Mouse (Mus musculus): ENCODE measurements at regions not wholly inside any gene's neighbourhood (a gene's known extent, or its start where the extent isn't known, plus 50 kb on each side); places are given as distances from the start of the nearest gene placed in this dataset.

DNA sequence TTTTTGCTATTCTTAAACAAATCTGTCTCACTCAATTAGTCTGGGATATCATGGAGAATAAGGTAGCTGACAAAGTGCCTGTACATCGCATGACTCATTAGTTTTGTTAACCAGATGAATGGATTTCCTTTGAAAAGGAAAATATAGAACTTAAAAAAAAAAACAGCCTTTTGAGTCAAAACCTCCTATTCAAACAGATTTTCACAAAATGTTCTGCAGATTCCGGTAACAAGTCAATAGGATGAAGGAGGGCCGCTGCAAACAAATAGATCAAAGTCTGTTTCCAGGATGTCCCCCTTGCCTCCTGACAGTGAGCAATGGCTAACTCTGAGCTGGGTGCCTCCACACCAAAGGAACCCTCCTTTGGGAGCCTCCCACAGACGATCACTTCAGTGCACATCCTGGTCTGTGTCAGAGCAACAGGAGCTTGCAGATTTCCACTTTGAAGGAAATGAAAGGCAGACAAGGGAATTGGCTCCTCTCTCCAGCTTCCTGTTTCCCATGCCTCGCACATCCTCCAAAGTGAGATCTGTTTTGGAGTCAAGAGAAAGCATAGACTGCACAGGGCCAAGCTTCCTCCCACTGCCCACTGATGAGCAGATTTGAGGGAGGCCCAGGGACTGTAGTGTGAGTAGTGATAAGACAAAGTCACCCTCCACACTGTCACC lies 243.8 kb upstream of the Gadl1 start:
- DNase-seq (ENCODE audit: low spot score): no peak

- no peak for DNase-seq (ENCODE audit: low spot score)
Measured at GRCm38 (mm10) chr9:115666530-115666929, 242.7 kb upstream of the Gadl1 start.

DNA sequence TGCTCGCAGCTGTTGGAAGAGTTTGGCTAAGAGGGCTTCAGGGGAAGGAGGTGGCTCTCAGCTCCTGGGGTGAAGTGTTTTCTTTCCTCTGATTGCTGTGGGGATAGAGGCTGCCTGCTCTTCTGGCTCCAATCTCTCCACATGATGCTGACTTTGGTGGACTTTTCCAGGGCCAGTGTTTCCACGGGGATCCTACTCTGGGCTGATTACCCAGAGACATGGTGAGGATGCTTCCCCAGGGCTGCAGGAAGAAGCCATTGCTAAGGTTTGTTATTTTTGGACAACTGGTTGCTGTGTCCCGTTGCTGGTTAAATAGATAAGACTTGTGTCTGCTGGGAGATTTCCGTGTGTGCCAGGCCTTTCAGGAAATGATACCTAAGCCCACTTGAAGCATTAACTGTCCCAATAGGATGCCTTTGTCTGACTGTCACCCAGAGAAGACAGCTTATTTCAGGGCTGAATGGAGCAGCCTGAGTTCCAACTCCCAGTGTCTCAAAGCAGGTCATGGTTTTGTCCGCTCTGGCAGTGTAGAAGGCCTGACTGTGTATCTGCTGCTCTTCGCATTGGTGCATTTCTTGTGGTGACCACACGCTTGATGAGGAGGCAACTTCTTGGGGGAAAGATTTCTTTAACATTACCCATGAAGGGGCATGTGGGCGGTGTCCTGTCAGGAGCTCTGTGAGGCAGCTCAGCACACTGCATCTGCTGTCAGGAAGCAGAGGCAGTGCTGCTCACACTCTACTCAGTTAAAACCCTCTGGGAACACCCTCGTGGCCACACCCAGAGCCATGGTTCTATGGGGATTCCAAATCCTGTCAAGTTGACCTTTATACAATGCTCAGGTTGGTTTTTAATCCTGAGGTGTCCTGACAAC lies 228.3 kb upstream of the Gadl1 start:
- no peak for DNase-seq (ENCODE audit: low spot score)

DNA sequence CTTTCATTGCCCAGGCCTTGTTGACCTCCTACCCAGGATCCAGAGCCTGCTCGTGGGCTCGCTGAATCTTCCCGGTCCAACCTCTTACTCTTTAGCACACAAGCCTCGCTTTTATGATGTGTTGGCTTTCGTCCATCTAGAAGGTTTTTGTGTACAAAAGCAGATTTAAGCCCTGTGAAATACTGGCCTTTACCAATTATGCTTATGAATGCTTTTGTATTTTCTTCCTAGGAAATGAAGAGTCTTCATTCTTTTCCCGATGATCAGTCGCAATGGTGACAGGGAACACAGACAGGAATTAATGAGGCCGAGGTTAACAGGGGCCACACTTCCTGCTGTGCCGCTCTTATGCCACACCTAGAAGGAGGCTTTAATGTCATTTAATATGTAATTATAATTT lies 227.4 kb upstream of the Gadl1 start:
- DNase-seq (ENCODE audit: low spot score): no peak

- DNase-seq (ENCODE audit: low spot score): no peak
Measured at GRCm38 (mm10) chr9:115683951-115684350, 225.3 kb upstream of the Gadl1 start.

- no peak for DNase-seq (ENCODE audit: low spot score)
Measured at GRCm38 (mm10) chr9:115686605-115687004, 222.7 kb upstream of the Gadl1 start.

DNA sequence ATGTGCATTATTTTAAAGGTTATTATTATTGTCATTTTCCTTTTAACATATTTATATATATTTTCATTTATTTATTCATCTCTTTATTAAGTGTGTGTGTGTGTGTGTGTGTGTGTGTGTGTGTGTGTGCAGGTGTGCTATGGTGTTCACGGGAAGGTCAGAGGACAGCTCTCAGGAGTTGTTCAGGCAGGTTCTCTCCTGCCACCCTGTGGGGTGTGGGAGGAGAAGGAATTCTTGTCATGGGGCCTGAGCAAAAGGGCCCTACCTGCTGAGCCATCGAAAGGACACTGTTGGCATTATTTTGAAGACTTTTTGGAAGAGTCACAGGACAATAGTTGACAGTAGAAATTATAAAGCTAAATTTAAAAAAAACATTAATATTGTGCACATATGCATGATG lies 216.4 kb upstream of the Gadl1 start:
- no peak for DNase-seq (ENCODE audit: low spot score)

GRCm38 (mm10) chr9:115703791-115704190 lies 205.5 kb upstream of the Gadl1 start:
- DNase-seq (ENCODE audit: low spot score): peak; percentile 87

DNA sequence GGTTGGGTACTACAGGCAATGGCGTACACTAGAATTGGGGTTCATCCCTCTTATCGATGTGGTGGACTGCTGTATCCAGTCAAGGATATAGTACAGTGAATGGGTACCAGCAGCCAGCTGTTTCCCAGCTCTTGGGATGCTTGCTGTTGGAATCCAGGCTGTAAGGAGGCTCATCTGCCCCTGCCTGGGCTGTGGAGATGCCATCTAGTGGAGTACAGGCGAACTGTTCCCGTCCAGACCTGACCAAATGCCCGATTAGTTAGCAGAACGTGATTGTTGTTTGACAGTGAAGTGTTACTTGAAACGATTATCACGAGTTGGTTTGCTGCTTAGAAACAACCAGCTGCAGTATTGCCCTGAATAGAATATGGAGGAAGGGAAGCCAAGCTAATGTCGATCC lies 205.0 kb upstream of the Gadl1 start:
- DNase-seq (ENCODE audit: low spot score): peak; percentile 36

GRCm38 (mm10) chr9:115705761-115706160 lies 203.5 kb upstream of the Gadl1 start:
- DNase-seq (ENCODE audit: low spot score): no peak

- no peak for DNase-seq (ENCODE audit: low spot score)
Measured at GRCm38 (mm10) chr9:115708199-115708934, 200.9 kb upstream of the Gadl1 start.

- DNase-seq (ENCODE audit: low spot score): peak; percentile 31
Measured at GRCm38 (mm10) chr9:115710039-115710739, 199.1 kb upstream of the Gadl1 start.

- DNase-seq (ENCODE audit: low spot score): no peak
Measured at GRCm38 (mm10) chr9:115720306-115720705, 188.9 kb upstream of the Gadl1 start.

DNA sequence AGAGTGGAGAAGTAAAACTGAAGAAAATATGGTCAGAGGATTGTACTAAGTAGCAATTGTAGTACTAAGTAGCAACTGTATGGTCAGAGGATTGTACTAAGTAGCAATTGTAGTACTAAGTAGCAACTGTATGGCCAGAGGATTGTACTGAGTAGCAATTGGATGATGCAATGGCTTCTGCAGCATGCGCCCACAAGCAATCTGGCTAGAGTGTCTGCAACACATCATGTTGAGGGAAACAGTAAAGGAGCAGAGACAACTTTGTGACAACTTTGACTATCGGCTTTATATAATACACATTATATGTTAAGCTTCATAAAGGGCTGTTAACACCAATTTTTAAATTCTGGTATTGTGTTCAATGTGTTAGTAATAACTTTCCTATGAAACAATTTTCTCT lies 188.4 kb upstream of the Gadl1 start:
- DNase-seq (ENCODE audit: low spot score): no peak

GRCm38 (mm10) chr9:115724063-115724462 lies 185.2 kb upstream of the Gadl1 start:
- DNase-seq (ENCODE audit: low spot score): no peak

- no peak for DNase-seq (ENCODE audit: low spot score)
Measured at GRCm38 (mm10) chr9:115727361-115727760, 181.9 kb upstream of the Gadl1 start.

DNA sequence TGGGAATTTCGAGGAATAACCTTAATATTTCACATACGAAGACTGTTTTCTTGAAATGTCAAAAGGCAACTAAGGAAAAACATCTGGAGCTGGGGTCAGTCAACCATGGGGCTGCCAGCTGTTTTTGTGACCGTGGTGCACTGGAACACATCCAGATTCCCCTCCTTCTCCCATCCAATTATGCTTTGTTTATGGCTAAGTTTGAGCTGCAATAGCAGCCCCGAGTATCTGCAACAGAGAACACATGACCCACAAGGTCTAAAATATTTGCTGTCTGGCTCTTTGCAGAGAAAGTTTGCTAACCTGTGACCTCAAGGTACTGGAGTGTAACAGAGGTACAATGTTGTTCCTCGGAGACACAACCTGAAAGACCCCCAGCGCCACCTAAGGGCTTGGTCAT lies 177.7 kb upstream of the Gadl1 start:
- peak; percentile 27 for DNase-seq (ENCODE audit: low spot score)

DNA sequence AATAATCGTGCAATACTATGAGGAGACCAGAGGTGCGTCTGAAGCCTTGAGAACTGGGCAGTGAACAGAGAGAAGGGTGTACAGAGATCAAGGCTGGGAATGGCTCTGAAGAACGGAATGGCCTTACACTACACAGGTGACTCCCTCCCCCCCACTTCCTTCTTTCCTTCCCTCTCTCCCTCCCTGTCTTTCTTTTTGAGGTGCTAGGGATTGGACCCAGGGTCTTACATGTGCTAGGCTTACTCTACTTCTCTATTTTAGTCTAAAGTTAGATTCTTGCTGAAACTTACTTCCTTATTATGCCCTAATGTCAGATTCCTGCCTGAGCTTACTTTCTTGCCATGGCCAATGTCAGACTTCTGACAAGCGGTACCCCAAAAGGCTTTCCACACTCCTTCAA lies 176.2 kb upstream of the Gadl1 start:
- no peak for DNase-seq (ENCODE audit: low spot score)

DNA sequence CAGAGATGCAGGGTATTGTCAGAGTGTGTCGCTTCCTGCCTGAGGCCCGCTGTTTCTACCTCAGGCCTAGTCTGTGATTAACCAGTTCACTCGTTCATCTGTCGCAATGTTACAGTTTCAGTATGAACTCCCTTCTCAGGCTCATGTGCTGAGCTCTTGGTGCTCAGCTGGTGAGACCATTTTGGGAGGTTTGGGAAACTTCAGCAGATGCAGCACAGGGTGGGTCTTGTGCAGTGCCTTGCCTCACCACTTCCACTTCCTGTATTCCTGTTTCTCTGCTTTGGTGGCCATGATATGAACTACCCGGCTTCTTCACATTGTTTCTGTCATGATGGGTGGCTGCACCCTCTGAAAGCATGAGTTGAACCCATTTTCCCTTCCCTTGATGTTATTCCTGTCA lies 169.3 kb upstream of the Gadl1 start:
- peak; percentile 5 for DNase-seq (ENCODE audit: low spot score)

DNA sequence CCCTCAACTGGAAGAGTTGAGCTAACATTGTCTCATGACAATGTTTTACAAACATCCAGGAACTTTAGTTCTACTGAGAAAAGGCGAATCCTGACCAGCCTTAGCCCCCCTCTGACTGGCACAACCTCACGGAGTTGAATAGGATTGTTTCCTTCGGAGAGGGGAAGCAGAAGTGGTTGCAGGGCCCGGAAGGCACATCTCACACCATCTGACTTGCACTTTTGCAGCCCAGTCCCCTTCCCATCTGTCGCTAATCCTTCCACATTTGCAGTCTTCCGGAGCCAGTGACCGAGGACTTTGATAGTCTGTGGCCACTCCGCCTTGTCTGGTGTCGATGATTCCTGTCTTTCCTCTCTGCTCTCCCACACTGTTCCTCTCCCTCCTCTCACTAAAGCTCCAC lies 162.8 kb upstream of the Gadl1 start:
- DNase-seq (ENCODE audit: low spot score): no peak

GRCm38 (mm10) chr9:115760496-115760895 lies 148.8 kb upstream of the Gadl1 start:
- no peak for DNase-seq (ENCODE audit: low spot score)

- no peak for DNase-seq (ENCODE audit: low spot score)
Measured at GRCm38 (mm10) chr9:115764136-115764535, 145.1 kb upstream of the Gadl1 start.
